Mouse (Mus musculus): ENCODE results near the gene Csad. TPM values are rescaled to one million over a fixed set of nuclear protein-coding genes. Genes with fewer than 3 reads are reported as not detected.

The Csad gene
- 47.3 and 51.9 TPM in 2 replicates for total RNA-seq (2012; rRNA removed)

DNA sequence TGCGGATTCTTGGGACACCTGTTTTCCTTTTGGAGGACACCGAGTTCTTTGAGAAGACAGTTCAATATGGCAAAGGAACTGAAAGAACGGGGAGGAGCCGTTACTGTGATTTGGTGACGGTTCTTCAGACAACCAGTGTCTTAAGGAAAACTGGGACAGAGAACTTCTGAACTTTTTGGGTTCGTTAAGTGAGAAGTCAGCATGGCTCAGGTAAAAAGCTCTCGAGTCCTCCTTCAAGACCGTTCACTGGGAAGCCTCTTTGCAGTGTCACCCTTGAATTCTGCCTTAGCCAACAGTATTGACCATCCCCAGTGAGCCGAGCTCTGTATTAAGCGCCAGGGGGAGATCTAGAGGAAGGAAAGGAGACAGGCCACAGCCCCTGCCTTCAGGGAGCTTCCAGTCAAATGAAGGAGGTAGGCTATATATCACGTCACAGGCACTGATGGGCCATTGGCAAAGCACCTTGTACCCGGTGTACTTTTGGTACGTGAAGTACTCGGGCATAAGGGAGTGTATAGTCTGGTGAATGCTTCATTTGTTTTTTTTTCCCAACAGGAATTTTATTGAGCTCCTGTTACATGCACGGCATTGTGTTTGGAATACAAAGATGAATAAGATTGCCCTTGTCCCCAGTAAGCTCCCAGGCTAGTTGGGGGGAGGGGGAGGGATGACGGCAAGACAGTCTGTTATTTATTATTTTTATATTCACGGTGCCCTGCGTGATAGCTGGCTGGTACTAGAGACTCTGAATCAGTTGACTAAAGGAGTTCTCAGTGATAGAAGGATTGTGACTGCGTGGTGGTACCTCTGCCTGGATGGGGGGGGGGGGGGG lies at the start of gene Csad:
TSS of gene Csad (minus strand) at position 51 of the 832 bp plus-strand sequence.
- TF ChIP-seq ZC3H11A (IDR thresholded peaks at IDR 0.05; ENCODE audit: borderline replicate concordance, low read depth, low read length): no peak
- no peak for TF ChIP-seq ZNF384 (IDR thresholded peaks at IDR 0.05; ENCODE audit: low read depth, low read length)
- no peak for TF ChIP-seq CHD2 (IDR thresholded peaks at IDR 0.05; ENCODE audit: low read depth, low read length)
- no peak for TF ChIP-seq MAFK (IDR thresholded peaks at IDR 0.05; ENCODE audit: insufficient read depth, low read depth, low read length)
- no peak for TF ChIP-seq HCFC1 (IDR thresholded peaks at IDR 0.05; ENCODE audit: borderline replicate concordance, insufficient read depth, low read length)
- in situ Hi-C loops (cut with MboI; ENCODE audit: low sequenced_read_pairs in 2 of 2, unreplicated experiment in 2 of 2): no loop called here
- peaks cover 32% of the 10 kb centered on the region for H3K36me3 ChIP-seq (ENCODE audit: control insufficient read depth, insufficient read depth, low read length, poor library complexity, severe bottlenecking)
- H3K9ac ChIP-seq (ENCODE audit: insufficient read depth, low read depth, low read length, poor library complexity, severe bottlenecking): peak within 1 kb of the TSS; percentile 97
- H3K27ac ChIP-seq (ENCODE audit: insufficient read depth, low read depth, low read length, poor library complexity, severe bottlenecking): peak within 1 kb of the TSS; percentile 99
- H3K4me3 ChIP-seq (ENCODE audit: insufficient read depth in 1 of 2, low read depth in 1 of 2, low read length in 2 of 2, poor library complexity in 1 of 2, severe bottlenecking in 1 of 2): peak within 1 kb of the TSS; percentile 96
- no peak for DNase-seq (ENCODE audit: low read depth, low spot score)
- H3K4me1 ChIP-seq (ENCODE audit: control insufficient read depth in 2 of 2, insufficient read depth in 2 of 2, low read length in 2 of 2, poor library complexity in 1 of 2): peaks cover 8 to 14% of the 10 kb centered on the region in 2 experiments
- H3K9me3 ChIP-seq (ENCODE audit: control insufficient read depth, insufficient read depth, low read depth, low read length): no peaks in the 10 kb centered on the region

DNA sequence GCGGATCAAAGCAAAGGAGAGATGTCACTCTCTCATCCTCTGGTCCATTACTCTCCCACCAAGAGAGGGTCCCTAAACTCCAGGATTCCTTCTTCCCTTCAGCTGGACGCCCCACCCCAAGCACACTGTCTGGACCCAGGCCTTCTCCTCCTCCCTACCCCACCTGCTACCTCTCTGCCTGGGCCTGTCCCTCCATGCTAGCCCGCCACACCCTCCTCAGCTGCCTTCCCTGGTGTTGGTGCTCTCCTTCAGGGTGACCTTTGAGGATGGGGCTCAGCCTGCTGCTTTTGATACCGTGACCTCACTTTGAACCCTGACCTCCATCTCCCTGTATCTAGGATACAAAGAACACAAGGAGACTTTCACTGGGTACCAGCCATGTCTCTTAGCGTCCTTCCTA lies 46.0 kb upstream of the Csad start:
- Histone ChIP-seq H3K4me1 (ENCODE audit: control insufficient read depth in 2 of 2, insufficient read depth in 2 of 2, low read length in 2 of 2, poor library complexity in 1 of 2) (peaks cover 9 to 41% of the 10 kb centered on the region in 2 experiments), H3K4me3 (ENCODE audit: insufficient read depth in 1 of 2, low read depth in 1 of 2, low read length in 2 of 2, poor library complexity in 1 of 2, severe bottlenecking in 1 of 2) (no peak overlapping the region; a peak in 1 of 4 replicates), H3K9ac (ENCODE audit: insufficient read depth, low read depth, low read length, poor library complexity, severe bottlenecking) (peak overlapping the region; percentile 69; the same call in 1 of the 2 replicates), H3K36me3 (ENCODE audit: control insufficient read depth, insufficient read depth, low read length, poor library complexity, severe bottlenecking) (peaks cover 2% of the 10 kb centered on the region; the same call in 1 of the 2 replicates), H3K9me3 (ENCODE audit: control insufficient read depth, insufficient read depth, low read depth, low read length) (no peaks in the 10 kb centered on the region), H3K27ac (ENCODE audit: insufficient read depth, low read depth, low read length, poor library complexity, severe bottlenecking) (peak overlapping the region; percentile 98; the same call in 1 of the 2 replicates)
- in situ Hi-C loops (cut with MboI; ENCODE audit: low sequenced_read_pairs in 2 of 2, unreplicated experiment in 2 of 2): no loop called here
- TF ChIP-seq CHD2 (IDR thresholded peaks at IDR 0.05; ENCODE audit: low read depth, low read length): no peak
- no peak for TF ChIP-seq ZNF384 (IDR thresholded peaks at IDR 0.05; ENCODE audit: low read depth, low read length)
- TF ChIP-seq HCFC1 (IDR thresholded peaks at IDR 0.05; ENCODE audit: borderline replicate concordance, insufficient read depth, low read length): no peak
- TF ChIP-seq MAFK (IDR thresholded peaks at IDR 0.05; ENCODE audit: insufficient read depth, low read depth, low read length): no peak
- no peak for TF ChIP-seq ZC3H11A (IDR thresholded peaks at IDR 0.05; ENCODE audit: borderline replicate concordance, low read depth, low read length)
- no peak for DNase-seq (ENCODE audit: low read depth, low spot score)

DNA sequence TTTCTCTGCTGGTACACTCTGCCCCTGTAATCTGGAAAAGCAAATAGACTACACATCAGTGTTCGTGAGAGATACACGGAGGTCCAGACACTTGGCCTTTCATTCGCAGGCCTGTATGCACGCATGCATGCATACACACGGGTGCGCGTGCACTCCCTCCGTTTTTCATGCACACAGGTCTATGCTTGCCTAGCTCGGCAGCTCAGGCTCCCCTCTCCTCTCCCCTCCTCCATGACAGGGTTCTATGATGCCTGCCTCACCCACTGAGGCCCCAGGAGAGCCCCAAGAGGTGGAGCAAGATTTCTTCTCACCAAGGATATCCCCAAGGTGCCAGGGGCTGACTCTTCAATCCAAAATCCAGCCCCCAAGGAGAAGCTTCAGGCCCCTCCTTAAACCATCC lies 45.4 kb upstream of the Csad start:
- Histone ChIP-seq H3K9ac (ENCODE audit: insufficient read depth, low read depth, low read length, poor library complexity, severe bottlenecking) (peak overlapping the region; percentile 69), H3K9me3 (ENCODE audit: control insufficient read depth, insufficient read depth, low read depth, low read length) (no peaks in the 10 kb centered on the region), H3K36me3 (ENCODE audit: control insufficient read depth, insufficient read depth, low read length, poor library complexity, severe bottlenecking) (peaks cover 2% of the 10 kb centered on the region; the same call in 1 of the 2 replicates), H3K27ac (ENCODE audit: insufficient read depth, low read depth, low read length, poor library complexity, severe bottlenecking) (peak overlapping the region; percentile 98; the same call in 1 of the 2 replicates), H3K4me3 (ENCODE audit: insufficient read depth in 1 of 2, low read depth in 1 of 2, low read length in 2 of 2, poor library complexity in 1 of 2, severe bottlenecking in 1 of 2) (peak overlapping the region; percentile 12 to 93; a peak in 3 of 4 replicates), H3K4me1 (ENCODE audit: control insufficient read depth in 2 of 2, insufficient read depth in 2 of 2, low read length in 2 of 2, poor library complexity in 1 of 2) (peaks cover 9 to 35% of the 10 kb centered on the region in 2 experiments)
- no peak for TF ChIP-seq ZNF384 (IDR thresholded peaks at IDR 0.05; ENCODE audit: low read depth, low read length)
- no peak for TF ChIP-seq HCFC1 (IDR thresholded peaks at IDR 0.05; ENCODE audit: borderline replicate concordance, insufficient read depth, low read length)
- no peak for TF ChIP-seq MAFK (IDR thresholded peaks at IDR 0.05; ENCODE audit: insufficient read depth, low read depth, low read length)
- no peak for TF ChIP-seq ZC3H11A (IDR thresholded peaks at IDR 0.05; ENCODE audit: borderline replicate concordance, low read depth, low read length)
- no peak for TF ChIP-seq CHD2 (IDR thresholded peaks at IDR 0.05; ENCODE audit: low read depth, low read length)
- in situ Hi-C loops (cut with MboI; ENCODE audit: low sequenced_read_pairs in 2 of 2, unreplicated experiment in 2 of 2): no loop called here
- DNase-seq (ENCODE audit: low read depth, low spot score): no peak

DNA sequence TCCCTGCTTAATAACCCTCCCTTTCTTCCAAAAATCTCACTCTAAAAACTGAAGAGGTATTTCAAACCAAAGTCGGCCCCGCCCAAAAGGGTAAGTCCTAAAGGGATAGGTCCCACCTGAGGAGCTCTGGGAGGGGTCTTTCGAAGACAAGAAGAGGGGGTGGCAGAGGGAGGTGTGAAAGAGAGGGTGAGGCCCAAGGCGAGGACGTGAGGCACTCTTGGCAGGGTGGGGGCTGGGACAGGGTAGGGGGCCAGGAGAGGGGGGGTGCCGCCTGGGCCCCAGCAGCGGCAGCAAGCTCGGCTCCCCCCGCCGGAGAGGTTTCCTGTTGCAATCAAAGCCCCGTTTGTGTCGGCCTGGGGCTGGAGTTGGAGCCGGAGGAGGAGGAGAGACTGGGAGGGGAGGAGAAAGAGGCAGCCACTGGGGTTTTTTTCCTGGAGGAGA lies 44.7 kb upstream of the Csad start:
- Histone ChIP-seq H3K27ac (ENCODE audit: insufficient read depth, low read depth, low read length, poor library complexity, severe bottlenecking) (peak overlapping the region; percentile 98; the same call in 1 of the 2 replicates), H3K4me3 (ENCODE audit: insufficient read depth in 1 of 2, low read depth in 1 of 2, low read length in 2 of 2, poor library complexity in 1 of 2, severe bottlenecking in 1 of 2) (peak overlapping the region; percentile 12 to 93), H3K9ac (ENCODE audit: insufficient read depth, low read depth, low read length, poor library complexity, severe bottlenecking) (peak overlapping the region; percentile 69; the same call in 1 of the 2 replicates), H3K4me1 (ENCODE audit: control insufficient read depth in 2 of 2, insufficient read depth in 2 of 2, low read length in 2 of 2, poor library complexity in 1 of 2) (peaks cover 12 to 32% of the 10 kb centered on the region in 2 experiments), H3K36me3 (ENCODE audit: control insufficient read depth, insufficient read depth, low read length, poor library complexity, severe bottlenecking) (peaks cover 2% of the 10 kb centered on the region; the same call in 1 of the 2 replicates), H3K9me3 (ENCODE audit: control insufficient read depth, insufficient read depth, low read depth, low read length) (no peaks in the 10 kb centered on the region)
- TF ChIP-seq MAFK (IDR thresholded peaks at IDR 0.05; ENCODE audit: insufficient read depth, low read depth, low read length) (no peak), CHD2 (IDR thresholded peaks at IDR 0.05; ENCODE audit: low read depth, low read length) (no peak), HCFC1 (IDR thresholded peaks at IDR 0.05; ENCODE audit: borderline replicate concordance, insufficient read depth, low read length) (no peak), ZNF384 (IDR thresholded peaks at IDR 0.05; ENCODE audit: low read depth, low read length) (no peak), ZC3H11A (IDR thresholded peaks at IDR 0.05; ENCODE audit: borderline replicate concordance, low read depth, low read length) (no peak)
- DNase-seq (ENCODE audit: low read depth, low spot score): no peak
- in situ Hi-C loops (cut with MboI; ENCODE audit: low sequenced_read_pairs in 2 of 2, unreplicated experiment in 2 of 2): no loop called here

Data from ES-E14 (cell line).